Mouse (Mus musculus) layer of hippocampus, postnatal 14 days (tissue): ENCODE data around the gene Fkbp5. TPM values are rescaled to one million over a fixed set of nuclear protein-coding genes. Genes with fewer than 3 reads are reported as not detected.
"Not testable (repeated sequence)": the region's sequence is repeated elsewhere in the genome, so short reads cannot be mapped to it uniquely, and the experiment has no call there.

Source experiments
- DNase-seq, 2 experiments: peaks; one replicate each; pipeline ENCODE4 v3.0.0; 2021 to 2022; ENCODE audit warnings: low spot score in 2 of 2, mixed read lengths in 1 of 2
- long read RNA-seq, 2 experiments: library from polyadenylated mRNA; stranded (forward); transcript quantifications; one replicate each; pipeline ENCODE4 v2.0.0; 2021
- total RNA-seq, 2 experiments: library from RNA; stranded (reverse); gene quantifications; 2 replicates each; pipeline ENCODE4 v1.2.3; 2021

Fkbp5 gene
- 10 to 100 TPM; 65.4 to 78.1 TPM for total RNA-seq
- long read RNA-seq, experiment 1, transcript Fkbp5-201 (11 exons, 3,543 nt) = major isoform, 8 of 21 reads
- long read RNA-seq, experiment 1, partial matches to known transcripts = 1 of 21 reads
- long read RNA-seq, experiment 1, other reads (novel, unspliced or antisense) = 12 of 21 reads
- long read RNA-seq, experiment 2, partial matches to known transcripts = 0 of 18 reads
- long read RNA-seq, experiment 2, other reads (novel, unspliced or antisense) = 14 of 18 reads

DNA sequence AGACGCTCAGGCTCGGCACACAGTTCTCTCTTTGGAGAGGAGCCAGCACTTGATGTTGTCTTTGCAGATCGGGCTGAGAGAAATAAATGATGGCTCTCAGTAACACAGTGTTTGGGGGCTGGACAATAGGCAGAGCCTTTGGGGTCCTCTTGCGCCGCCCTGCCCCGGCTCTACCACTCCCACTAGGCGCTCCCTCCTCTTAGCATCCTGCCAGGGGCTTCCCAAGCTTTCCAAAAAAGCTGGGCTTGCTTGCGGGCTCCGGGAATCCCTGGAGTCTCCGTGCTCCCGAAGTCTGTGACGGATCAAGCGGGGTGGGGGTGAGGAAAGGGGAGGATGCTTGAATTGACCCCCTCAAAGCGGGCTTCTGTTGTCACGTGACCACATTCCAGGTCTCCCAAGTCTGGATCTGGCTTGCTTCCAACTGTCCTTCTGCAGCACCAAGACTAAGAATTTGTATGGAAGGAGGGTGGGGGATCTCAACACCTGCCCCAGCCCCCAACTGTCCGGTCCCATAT, at the start of gene Fkbp5:
TSS of gene Fkbp5 (minus strand) at position 87 of the 515 bp plus-strand sequence.
- DNase-seq = peak in 1 of 2 experiments; percentile 67

DNA sequence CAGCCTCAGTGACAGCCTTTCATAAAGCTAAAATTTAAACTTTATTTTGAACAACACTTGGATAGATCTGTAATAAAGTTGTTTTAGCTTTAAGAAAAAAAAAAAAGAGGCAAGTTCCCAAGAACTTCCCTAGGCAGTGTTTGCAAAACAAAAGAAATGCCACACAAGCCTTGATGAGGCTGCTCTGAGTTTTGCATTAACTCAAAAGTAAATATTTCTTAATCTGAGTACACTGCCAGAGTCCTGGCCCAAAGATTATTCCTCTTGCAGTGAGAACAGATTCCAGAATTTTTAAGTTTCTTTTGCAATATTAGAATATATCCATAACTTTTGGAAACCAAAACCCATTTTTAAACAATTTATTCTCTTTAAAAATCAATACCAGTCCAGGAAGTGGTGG, 47.9 kb upstream of the Fkbp5 start:
- no peak for DNase-seq

DNA sequence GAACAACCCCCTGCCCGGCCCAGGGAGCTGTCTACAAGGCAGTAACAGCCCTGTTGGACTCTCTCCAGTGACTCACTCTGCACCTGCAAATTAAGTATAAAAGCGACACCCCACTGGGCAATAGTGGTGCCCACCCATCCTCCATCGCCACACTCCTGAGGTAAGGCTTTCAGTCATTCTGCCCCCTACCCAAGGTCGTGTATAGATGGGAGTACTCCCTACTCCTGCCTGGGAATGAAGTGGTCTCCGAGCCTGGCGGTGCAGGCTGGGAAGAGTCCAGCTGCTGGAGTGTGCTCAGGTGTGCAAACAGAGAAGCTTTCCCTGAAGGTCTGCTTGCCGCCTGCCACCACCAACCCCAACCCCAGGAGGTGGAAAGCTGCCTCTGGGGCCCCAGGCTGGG, 44.3 kb upstream of the Fkbp5 start:
- DNase-seq = no peak

DNA sequence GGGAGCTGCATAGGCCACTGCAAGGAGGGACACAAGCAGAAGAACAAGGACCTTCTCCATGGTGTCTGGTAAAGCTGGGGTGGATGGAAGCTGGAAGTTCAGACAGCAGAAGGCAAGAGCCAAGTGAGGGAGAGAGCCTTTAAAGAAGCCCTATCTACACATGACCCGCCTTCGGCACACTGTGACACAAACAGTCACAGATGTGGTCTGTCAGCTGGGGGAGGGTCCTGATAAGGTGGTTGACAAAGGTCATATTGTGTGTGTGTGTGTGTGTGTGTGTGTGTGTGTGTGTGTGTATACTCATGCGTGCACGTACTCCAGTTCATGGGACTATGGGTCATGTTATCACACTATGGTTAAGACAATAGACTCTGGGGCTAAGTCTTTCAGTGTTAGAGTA, 43.3 kb upstream of the Fkbp5 start, which contains the start of gene Clps:
TSS of gene Clps (minus strand) at position 169 of the 400 bp plus-strand sequence.
- DNase-seq = no peak

DNA sequence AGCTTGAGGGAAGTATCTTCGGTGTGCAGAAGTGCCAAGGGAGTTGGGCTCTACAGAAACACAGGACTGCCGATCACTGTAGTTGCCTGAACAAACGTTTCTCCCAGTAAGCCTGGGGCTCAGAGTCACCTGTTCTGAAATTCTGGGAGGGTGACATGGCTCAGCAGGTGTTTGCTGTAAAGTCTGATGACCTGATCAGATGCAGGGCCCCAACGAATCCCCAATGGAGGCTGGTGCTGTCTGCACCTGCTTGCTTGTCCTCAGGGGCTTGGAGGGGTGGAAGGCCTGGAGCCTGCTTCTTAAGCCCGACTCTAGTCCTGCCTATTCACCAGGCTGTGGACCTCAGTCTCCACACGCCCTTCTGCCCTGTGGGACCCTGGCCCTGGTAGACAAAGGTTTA, 40.4 kb upstream of the Fkbp5 start:
- DNase-seq = no peak

DNA sequence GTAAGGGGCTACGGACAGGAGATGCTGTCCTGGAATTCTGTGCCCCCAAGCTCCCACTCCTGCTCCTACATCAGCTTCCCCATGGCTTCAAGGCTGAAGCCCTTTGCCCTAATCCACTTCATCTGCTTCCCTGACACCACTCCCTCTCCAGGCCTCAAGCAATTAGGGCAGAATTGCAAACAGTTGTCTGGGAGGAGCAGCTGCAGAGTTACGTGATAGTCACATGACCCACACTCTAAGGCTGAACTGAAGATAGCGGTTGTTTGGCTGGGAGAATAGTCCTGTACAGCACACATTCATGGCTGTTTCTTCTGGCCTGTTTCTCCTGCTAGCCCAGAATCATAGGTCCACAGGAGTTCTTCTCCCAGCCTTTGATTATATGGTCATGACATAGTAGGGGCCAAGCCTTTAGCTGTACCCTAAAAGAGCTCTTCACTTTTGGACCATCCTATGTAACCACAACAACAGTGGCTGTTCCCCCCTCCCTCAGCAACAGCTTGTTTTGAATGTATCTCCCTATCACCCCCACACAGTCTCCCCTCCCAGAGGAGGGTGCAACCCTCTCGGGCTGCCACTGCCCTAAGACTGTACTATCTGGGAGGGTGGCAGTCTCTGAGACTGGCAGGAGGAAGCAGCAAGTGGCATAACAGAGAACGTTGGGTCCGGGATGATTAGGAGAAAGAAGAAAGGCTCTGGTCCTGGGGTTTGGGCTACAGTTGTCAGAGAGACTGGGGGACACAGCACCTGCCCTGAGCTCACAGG, 39.5 kb upstream of the Fkbp5 start:
- no peak for DNase-seq

DNA sequence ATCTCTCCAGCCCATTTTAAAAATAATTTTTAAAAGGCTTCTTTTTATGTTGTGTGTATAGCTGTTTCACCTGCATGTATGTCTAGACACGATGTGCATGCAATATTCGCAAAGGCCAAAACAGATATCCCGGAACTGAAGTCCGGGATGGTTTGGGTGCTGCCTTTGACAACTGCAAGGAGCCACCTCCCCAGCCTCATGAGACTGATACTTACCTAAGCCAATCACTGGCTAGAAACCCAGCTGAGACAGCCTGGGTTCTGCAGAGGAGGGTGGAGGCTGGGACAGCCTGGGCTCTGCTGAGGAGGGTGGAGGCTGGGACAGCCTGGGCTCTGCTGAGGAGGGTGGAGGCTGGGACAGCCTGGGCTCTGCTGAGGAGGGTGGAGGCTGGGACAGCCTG, 36.7 kb upstream of the Fkbp5 start:
- not testable (repeated sequence) for DNase-seq

DNA sequence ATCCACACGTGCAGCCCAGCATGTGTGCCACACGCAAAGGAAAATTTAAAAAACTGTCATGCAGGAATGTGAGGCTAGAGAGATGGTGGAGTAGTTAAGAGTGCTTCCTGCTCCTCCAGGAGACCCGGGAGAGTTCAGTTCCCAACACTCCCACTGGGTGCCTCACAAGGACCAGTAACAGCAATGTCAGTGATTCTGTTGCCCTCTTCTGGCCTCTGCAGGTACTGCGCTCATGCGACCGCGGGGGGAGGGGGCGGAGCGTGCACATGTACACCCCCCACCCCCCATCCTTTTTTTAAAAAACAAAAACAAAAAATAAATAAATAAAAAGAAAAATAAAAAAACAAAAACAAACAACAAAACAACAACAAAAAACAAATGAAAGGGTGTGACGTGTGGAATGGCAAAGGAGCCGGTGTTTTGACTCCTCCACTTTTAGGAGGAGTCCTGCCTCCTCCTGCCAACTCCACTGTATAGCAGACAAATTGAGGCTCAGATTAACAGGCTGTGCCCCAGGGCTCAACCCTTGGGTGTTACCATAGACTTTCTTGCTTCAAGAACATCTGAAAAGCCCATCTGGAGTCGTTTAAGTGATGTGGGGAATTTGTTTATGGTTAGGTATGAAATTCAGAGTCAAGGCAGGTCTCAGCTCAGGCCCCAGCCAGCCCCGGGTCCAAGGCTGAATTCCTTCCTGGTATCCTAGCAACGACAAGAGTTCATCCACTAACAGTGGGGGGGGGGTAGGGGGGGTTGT, 35.9 kb upstream of the Fkbp5 start:
- DNase-seq = peak; percentile 64 to 72

DNA sequence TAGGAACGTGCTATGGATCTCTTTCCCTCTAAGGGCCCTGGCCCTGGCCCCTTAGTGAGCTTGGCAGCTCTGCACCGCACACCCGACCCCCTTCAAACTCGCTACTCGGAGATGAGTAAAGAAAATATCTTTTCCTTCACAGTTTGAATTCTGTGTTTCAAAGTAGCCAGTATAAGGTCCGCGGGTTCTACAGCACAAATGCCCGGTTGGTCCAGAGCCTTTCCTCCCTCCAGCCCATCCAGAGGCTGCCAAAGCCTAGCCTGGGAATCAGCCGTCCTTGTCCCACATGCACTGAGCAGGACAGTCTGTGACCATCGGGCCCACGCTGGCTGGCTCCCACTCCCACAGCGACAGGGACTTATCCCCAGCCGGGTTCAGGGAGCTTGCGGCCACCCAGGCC, 31.8 kb upstream of the Fkbp5 start, which contains the start of gene Clpsl2:
TSS of gene Clpsl2 (plus strand) at position 301 of the 400 bp plus-strand sequence.
- no peak for DNase-seq

DNA sequence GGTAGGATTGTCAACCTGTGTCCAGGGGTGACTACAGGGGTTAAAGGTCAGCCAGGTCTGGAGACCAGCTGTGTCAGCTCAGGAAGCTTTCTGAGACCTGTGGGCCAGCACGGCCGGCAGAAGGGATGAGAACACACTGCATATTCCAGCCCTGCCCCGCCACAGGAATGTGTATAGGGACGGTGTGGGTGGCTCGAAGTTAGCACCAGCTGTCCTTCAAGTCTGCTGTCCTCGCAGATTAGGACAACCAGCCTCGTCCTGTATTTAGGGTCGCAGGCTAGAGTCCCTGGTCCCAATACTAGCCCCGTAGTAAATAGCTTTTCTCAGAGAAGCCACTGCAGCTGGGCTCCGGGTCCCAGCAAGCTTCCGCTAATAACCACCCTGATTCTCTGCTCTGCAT, 31.2 kb upstream of the Fkbp5 start:
- DNase-seq = no peak

DNA sequence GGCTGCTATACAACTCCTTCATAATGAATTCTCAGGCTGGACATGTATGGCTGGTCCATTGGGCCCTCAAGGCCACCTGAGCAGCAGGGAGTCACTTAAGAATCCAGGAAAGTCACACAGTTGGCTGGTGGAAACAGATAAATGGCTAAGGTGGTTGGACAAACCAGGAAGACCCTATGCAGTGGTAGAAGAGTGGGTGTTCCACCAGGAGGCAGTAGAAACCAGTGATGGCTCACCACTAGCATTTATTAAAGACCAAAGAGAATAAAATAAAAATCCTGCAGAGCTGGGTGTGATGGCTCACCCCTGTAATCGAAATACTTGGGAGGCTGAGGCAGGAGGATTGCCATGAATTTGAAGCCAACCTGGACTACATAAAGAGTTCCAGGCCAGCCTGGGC, 29.6 kb upstream of the Fkbp5 start:
- DNase-seq = no peak

DNA sequence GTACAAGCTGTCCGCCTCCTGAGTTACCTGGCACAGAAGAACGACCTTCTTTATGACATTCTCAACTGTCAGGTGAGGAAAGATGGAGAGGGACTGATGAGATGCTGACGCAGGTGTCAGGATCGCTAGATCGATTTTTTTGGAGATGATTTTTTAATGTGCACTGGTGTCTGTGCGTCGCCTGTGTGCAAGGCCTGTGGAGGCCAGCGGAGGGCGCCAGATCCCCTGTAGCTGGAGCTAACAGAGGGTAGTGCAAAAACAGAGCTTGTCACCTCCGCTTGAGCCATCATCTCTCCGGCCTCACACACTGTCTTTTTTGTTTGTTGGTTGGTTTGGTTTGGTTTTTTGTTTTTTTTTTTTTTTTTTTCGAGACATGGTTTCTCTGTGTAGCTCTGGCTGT, 20.6 kb upstream of the Fkbp5 start:
- DNase-seq = no peak

DNA sequence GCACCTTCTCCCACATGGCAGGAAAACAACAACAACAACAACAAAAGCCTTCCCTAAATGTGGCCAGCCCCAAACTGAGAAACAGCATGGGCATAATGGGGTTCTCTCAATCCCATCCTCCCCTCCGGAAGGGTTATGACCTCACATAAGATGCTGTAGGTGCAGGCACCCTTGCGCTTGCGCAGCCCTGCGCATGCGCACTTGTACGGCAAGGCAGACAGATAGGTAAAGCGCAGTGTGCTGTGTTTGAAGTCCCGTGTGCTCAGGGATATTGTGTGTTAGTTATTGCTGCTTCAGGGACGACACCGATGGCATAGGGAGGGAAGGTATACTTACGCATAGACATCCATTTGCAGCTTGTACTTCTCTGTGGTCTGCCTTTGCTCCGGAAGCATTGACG, 16.0 kb upstream of the Fkbp5 start:
- DNase-seq = no peak

DNA sequence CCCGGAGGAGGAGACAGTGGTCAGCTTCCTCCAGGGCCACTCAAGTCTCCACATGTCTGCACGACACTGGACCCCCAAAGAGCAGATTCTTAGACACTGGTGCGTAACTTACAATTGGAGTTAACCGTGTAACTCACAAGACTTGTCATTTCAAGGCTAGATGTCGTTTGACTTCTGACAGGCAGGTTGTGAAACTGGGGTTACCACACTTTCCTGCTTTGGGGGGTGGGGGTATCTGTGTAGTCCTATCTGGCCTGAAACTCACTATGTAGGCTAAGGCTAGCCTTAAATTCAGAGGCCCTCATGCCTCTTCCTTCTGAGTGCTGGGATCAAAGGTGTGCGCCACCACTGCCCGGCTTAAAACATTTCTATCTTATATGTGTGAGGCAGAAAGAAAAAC, 15.2 kb upstream of the Fkbp5 start:
- no peak for DNase-seq

DNA sequence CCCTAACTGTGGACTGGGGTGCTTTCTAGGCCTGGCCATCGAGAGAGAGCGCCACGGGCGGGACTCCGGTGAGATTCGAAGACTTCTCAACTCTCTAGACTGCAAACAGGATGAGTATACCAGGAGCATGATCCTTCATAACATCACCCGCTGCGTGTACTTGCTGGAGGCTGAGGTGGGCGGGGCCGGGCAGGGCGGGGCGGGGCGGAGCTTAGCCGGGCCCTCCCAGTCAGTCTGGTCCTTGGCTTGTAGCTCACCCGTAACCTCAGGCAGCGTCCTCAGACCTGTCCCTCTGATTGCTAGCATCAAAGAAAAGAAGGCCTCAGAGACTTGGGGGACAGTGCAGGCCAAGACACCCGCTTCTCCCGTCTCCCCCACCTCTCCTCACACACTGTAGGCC, 14.6 kb upstream of the Fkbp5 start:
- DNase-seq = no peak

DNA sequence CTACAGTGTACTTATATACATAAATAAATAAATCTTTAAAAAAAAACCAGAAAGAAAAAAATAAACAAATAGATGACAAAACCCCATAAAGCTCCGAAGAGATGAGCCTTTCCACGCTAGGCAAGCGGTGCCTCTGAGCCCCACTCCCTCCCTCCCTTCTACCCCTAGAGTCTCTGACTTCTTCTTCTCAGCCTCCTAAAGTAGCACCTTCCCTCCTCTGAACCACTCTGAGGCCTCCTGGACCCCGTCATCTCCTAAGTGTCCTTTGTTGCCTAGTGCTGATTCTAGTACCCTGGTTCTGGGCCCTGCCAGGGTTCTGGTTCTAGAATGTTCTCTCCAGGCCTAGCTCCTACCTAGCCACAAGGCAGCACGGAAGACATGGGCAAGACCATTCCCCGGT, 13.2 kb upstream of the Fkbp5 start, which contains the start of gene Armc12:
TSS of gene Armc12 (plus strand) at position 301 of the 400 bp plus-strand sequence.
- DNase-seq = no peak

DNA sequence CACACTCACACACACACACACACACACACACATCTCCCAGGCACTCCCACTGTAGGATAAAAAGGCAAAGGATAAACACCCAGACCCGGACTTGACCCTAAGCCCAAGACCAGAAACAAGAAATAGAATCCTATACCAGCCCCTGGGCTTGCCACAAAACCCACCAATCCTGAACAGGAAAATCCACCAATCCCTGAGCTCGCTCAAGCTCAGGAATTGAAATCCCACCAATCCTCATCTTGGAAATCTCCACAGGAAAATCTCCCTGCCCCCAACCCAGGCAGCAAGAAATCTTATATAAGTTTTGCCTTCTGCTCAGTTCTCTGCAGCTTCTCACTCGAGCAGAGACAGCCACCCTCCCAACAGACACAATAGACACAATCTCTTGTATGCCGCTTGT, 11.8 kb upstream of the Fkbp5 start:
- DNase-seq = no peak

DNA sequence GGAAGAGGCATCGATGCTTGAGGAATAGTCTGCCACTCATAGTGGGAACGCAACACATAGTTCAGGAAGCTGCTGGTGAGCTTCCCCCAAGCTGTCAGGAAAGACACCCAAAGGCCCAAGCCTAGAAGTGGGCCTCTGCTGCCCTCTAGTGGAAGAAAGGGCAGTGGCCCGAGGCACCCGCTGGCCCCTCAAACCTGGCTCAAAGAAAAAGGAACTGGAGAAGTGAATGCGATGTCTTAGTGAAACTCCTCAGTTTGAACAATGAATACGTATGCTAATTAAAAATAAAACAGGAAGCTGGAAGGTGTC, 10.7 kb upstream of the Fkbp5 start:
- DNase-seq = peak; percentile 86 to 90

DNA sequence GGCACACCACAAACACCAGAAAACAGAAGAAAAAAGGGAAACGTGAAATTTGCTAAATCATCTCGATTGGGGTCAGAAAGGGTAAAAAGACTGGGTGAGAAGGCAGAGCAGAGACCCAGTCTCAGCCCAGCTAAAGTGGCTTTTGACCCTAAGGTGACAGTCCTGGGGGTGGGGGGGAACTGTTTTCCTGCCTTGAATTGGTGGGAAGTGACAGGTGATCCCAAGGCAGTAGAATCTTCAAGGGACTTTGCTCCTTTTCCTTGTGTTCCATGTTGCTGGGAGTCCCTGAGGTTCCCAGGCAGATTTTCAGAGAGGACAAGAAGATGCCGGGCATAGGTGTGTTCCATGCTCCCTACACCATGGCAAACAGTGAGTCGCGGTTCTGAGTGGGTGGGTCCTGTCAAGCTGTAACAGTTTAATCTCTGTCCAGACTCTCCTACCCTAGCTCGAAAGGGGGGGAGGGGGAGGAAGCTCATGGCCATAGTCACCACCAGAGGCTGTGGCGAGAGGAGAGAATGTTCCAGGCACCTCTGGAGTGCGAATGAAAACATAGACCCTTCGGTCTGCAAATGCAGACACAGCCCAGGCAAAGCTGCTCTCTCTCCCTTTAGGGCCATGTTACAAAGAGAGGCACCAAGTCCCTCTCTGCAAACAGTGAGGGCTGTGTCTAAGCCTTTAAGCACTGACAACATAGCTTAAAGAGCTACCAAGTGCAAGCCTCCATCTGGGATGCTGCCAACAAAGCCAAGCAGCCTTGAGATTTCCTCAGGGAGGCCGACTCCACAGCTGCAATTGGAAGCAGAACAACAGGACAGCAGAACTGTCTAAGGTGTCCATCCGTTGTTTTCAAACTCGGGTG, 10.1 kb upstream of the Fkbp5 start:
- DNase-seq = no peak

DNA sequence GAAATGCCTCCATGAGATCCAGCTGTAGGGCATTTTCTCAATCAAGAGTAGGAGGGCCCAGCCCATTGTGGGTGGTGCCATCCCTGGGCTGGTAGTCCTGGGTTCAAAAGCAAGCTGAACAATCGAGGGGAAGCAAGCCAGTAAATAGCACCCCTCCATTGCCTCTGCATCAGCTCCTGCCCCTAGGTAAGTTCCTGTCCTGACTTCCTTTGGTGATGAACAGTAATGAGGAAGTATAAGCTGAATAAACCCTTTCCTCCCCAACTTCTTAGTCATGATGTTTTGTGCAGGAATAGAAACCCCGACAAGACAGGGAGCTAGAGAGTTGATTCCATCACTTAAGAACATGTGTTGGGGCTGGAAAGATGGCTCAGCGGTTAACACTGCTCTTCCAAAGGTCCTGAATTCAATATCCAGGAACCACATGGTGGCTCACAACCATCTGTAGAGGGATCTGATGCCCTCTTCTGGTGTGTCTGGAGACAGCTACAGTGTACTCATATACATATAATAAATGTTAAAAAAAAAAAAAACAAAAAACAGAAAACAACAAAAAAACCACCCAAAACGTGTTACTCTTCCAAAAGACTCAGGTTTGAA, 7.6 kb upstream of the Fkbp5 start:
- DNase-seq = no peak
